8 mouse cellular contexts compared by ENCODE assay signal in genomic region chr11:104768072-104768471, GRCm38 (mm10).
A peak's percentile ranks its signal among the peaks of the same experiment; 100 is the strongest.
DNase-seq lines count a peak whose midpoint lies in the region; ATAC-seq lines count a peak whose summit lies in the region.

No protein-coding gene starts in this region.

- ATAC-seq in CD4-positive, CD25-positive, alpha-beta regulatory T cell, adult 4 months, result no peak
- ATAC-seq in midbrain, embryonic 13.5 days, result no peak

- intact Hi-C loops in heart, postnatal 14 days (cut with DNase I), result loop anchor here (5.0 kb wide), 1 partner anchor 176 kb away; no protein-coding TSS in a partner anchor

- no peaks in the 10 kb centered on the region for H3K36me3 ChIP-seq in midbrain, embryonic 10.5 days
- no peaks in the 10 kb centered on the region for H3K36me3 ChIP-seq in midbrain, embryonic 13.5 days
- H3K36me3 ChIP-seq in limb, embryonic 10.5 days, result no peaks in the 10 kb centered on the region

- H3K27ac ChIP-seq in midbrain, embryonic 10.5 days (replicated peaks), result no peak overlapping the region
- no peak overlapping the region for H3K27ac ChIP-seq in midbrain, embryonic 13.5 days
- no peak overlapping the region for H3K27ac ChIP-seq in limb, embryonic 10.5 days

- peak; percentile 76 for DNase-seq in CD4-positive, CD25-positive, alpha-beta regulatory T cell, adult 2 months (ENCODE audit: low read depth, low spot score)
- DNase-seq in midbrain, embryonic 10.5 days (ENCODE audit: low spot score), result peak; percentile 23
- DNase-seq in c-Kit-positive CD71-positive TER-119-negative erythroid progenitor cells, embryonic 14.5 days (ENCODE audit: low read depth), result peak; percentile 9
- peak; percentile 25 to 60 for DNase-seq in heart, postnatal 14 days
- DNase-seq in limb, embryonic 10.5 days (ENCODE audit: low spot score), result peak; percentile 49
- peak; percentile 5 for DNase-seq in retina, postnatal 7 days (ENCODE audit: low read depth, low spot score)

- WGBS in midbrain, embryonic 10.5 days, result 14% methylated on average over 5 of the region's 5 CpGs
- 8% methylated on average over 5 of the region's 5 CpGs for WGBS in midbrain, embryonic 13.5 days
- WGBS in limb, embryonic 10.5 days, result 8% methylated on average over 5 of the region's 5 CpGs

- no peaks in the 10 kb centered on the region for H3K27me3 ChIP-seq in midbrain, embryonic 10.5 days (ENCODE audit: low read depth, poor library complexity, severe bottlenecking)
- H3K27me3 ChIP-seq in midbrain, embryonic 13.5 days, result no peaks in the 10 kb centered on the region
- H3K27me3 ChIP-seq in limb, embryonic 10.5 days (ENCODE audit: low read depth, poor library complexity, severe bottlenecking), result no peaks in the 10 kb centered on the region

- H3K4me2 ChIP-seq in midbrain, embryonic 13.5 days (replicated peaks), result no peak overlapping the region

- no peak overlapping the region for H3K4me3 ChIP-seq in midbrain, embryonic 10.5 days
- no peak overlapping the region for H3K4me3 ChIP-seq in midbrain, embryonic 13.5 days (replicated peaks)
- H3K4me3 ChIP-seq in limb, embryonic 10.5 days, result no peak overlapping the region

- H3K9ac ChIP-seq in midbrain, embryonic 13.5 days (replicated peaks), result no peak overlapping the region

- H3K9me3 ChIP-seq in midbrain, embryonic 10.5 days (replicated peaks), result no peaks in the 10 kb centered on the region
- no peaks in the 10 kb centered on the region for H3K9me3 ChIP-seq in midbrain, embryonic 13.5 days
- no peaks in the 10 kb centered on the region for H3K9me3 ChIP-seq in limb, embryonic 10.5 days (replicated peaks)

- no peaks in the 10 kb centered on the region for H3K4me1 ChIP-seq in midbrain, embryonic 10.5 days
- H3K4me1 ChIP-seq in midbrain, embryonic 13.5 days (replicated peaks), result no peaks in the 10 kb centered on the region
- peaks cover 7% of the 10 kb centered on the region for H3K4me1 ChIP-seq in limb, embryonic 10.5 days

Comparison
In these comparisons a context has a peak if more than half of its experiments do, and no peak if none do; other contexts are left out.
1. DNase-seq: peak in every context shown above with its lines; median percentile 76 in CD4-positive, CD25-positive, alpha-beta regulatory T cell, adult 2 months; 49 in limb, embryonic 10.5 days; 42 in heart, postnatal 14 days; 23 in midbrain, embryonic 10.5 days; 9 in c-Kit-positive CD71-positive TER-119-negative erythroid progenitor cells, embryonic 14.5 days; 5 in retina, postnatal 7 days.